Mouse (Mus musculus) gastrocnemius, postnatal 14 days (tissue): Measurements from ENCODE around the gene Ptprd. TPM values are rescaled to one million over a fixed set of nuclear protein-coding genes. Genes with fewer than 3 reads are reported as not detected.
"Not testable (repeated sequence)": the region's sequence is repeated elsewhere in the genome, so short reads cannot be mapped to it uniquely, and the experiment has no call there.

Experiments
- DNase-seq: peaks from one replicate; pipeline ENCODE4 v3.0.0; 2021; ENCODE audit warnings: mixed read lengths
- intact Hi-C: fragments of 180-260 bp; cut with DNase I; formaldehyde crosslinking; loops from one replicate; pipeline ENCODE4 v1.15.1; 2025; ENCODE audit warnings: low total_unique reads
- total RNA-seq, 2 experiments: library from RNA; stranded (reverse); gene quantifications; 2 replicates each; pipeline ENCODE4 v1.2.3; 2021

The Ptprd gene
- total RNA-seq, 2 experiments from 2014 or later: 15.9 to 21.1 TPM

GRCm38 (mm10) chr4:76435920-76436319 lies 1775.8 kb downstream of the Ptprd start:
- no peak for DNase-seq
- intact Hi-C loops: no loop called here

- no peak for DNase-seq
- intact Hi-C loops: no loop called here
These were observed 1782.0 kb downstream of the Ptprd start for GRCm38 (mm10) chr4:76429769-76430168.

GRCm38 (mm10) chr4:76427036-76427435 lies 1784.7 kb downstream of the Ptprd start:
- DNase-seq: not testable (repeated sequence)

GRCm38 (mm10) chr4:76425230-76425575 lies 1786.6 kb downstream of the Ptprd start:
- DNase-seq: no peak
- intact Hi-C loops: no loop called here

More at GRCm38 (mm10) chr4:76427036-76427435, 1784.7 kb downstream of the Ptprd start:
- intact Hi-C loops: not testable (repeated sequence)

GRCm38 (mm10) chr4:76424324-76425229 lies 1787.2 kb downstream of the Ptprd start:
- intact Hi-C loops: no loop called here
- no peak for DNase-seq

- no peak for DNase-seq
- intact Hi-C loops: no loop called here
These were observed 1789.6 kb downstream of the Ptprd start for GRCm38 (mm10) chr4:76422113-76422512.

- intact Hi-C loops: no loop called here
- DNase-seq: no peak
These were observed 1792.1 kb downstream of the Ptprd start for GRCm38 (mm10) chr4:76419641-76420040.

GRCm38 (mm10) chr4:76417676-76418075 lies 1794.1 kb downstream of the Ptprd start:
- intact Hi-C loops: no loop called here
- DNase-seq: no peak

GRCm38 (mm10) chr4:76415624-76416023 lies 1796.1 kb downstream of the Ptprd start:
- no peak for DNase-seq
- intact Hi-C loops: no loop called here

- no peak for DNase-seq
- intact Hi-C loops: no loop called here
These were observed 1797.2 kb downstream of the Ptprd start for GRCm38 (mm10) chr4:76414591-76414990.

GRCm38 (mm10) chr4:76410053-76410452 lies 1801.7 kb downstream of the Ptprd start:
- intact Hi-C loops: no loop called here

GRCm38 (mm10) chr4:76409159-76409558 lies 1802.6 kb downstream of the Ptprd start:
- intact Hi-C loops: no loop called here
- no peak for DNase-seq

More at GRCm38 (mm10) chr4:76410053-76410452, 1801.7 kb downstream of the Ptprd start:
- no peak for DNase-seq

GRCm38 (mm10) chr4:76405862-76406454 lies 1805.8 kb downstream of the Ptprd start:
- no peak for DNase-seq
- intact Hi-C loops: no loop called here

- intact Hi-C loops: no loop called here
- DNase-seq: no peak
These were observed 1808.5 kb downstream of the Ptprd start for GRCm38 (mm10) chr4:76403219-76403618.

GRCm38 (mm10) chr4:76387887-76388286 lies 1823.9 kb downstream of the Ptprd start:
- intact Hi-C loops: no loop called here
- no peak for DNase-seq

GRCm38 (mm10) chr4:76386978-76387824 lies 1824.6 kb downstream of the Ptprd start:
- no peak for DNase-seq
- intact Hi-C loops: no loop called here

- DNase-seq: no peak
- intact Hi-C loops: no loop called here
These were observed 1825.9 kb downstream of the Ptprd start for GRCm38 (mm10) chr4:76385818-76386217.

- DNase-seq: no peak
These were observed 1831.3 kb downstream of the Ptprd start for GRCm38 (mm10) chr4:76380312-76380917.

GRCm38 (mm10) chr4:76370041-76370880 lies 1841.5 kb downstream of the Ptprd start:
- intact Hi-C loops: no loop called here
- peak; percentile 31 for DNase-seq

More at GRCm38 (mm10) chr4:76380312-76380917, 1831.3 kb downstream of the Ptprd start:
- intact Hi-C loops: no loop called here
